Mouse (Mus musculus) thymus, adult 18-20 months (tissue): ENCODE results near the gene Izumo1r.
A peak's percentile ranks its signal among the peaks of the same experiment; 100 is the strongest.

Source experiments
- DNase-seq, 2 experiments: peaks; one replicate each; pipeline ENCODE4 v3.0.0; 2022; ENCODE audit warnings: mixed read lengths in 2 of 2

The Izumo1r gene

DNA sequence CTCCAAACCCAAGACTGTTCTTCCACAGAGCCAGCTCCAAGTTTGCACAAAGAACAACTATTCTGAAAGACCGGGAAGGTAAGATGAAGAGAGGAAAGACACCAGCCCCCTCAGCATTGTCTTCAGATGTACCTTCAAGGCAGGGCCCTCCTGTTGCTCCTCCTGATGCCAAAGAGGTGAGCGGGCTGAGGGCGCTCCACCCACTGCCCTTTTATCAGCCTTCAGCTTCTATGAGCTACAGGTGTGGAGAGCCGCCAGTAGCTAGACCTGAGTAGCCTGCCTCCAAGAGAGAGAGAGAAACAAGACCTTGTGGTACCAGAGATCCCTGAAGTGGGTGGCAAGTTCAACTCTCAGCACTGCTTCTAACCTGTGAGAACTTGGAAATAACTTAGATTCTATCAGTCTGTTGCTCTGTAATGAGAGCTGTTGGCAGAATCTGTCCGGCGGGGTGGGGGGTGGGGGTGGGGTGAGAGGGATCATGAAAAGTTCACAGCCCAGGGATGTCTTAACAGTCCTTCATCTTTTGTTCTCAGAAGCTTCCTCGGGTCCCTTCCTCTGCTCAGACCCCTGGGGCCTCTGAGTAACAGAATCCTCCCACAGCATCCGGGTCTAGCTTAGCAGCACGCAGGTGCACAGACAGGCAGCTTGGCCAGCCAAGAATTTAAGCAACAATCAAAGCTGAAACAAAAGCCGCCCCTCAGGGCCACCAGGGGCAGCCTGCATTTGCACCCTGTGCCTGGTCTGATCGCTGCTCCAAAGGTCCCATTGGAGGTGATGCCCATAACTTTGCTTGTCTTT is at the start of gene Izumo1r:
Izumo1r (minus strand) TSS at position 369 of the 798 bp plus-strand sequence.
- DNase-seq = peak; percentile 34 to 71

DNA sequence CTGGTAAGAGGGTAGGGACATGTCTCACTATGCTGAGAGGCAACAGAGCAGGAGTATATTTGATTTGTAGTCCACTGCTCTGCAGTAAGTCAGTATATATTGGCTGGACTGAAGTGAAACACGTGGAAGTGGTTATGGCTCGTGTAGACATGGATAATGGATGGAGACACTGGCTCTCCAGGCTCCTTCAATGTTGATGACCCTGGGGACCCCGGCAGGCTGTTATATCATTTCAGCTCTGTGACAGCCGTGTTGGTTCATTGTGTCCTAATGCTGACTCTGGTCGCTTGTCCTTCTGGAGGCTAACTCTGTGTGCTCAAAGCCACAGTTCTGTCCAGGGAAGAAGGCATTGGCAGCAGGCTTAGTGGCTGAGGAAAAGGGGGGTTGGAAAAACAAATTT is 47.3 kb upstream of the Izumo1r start:
- DNase-seq = no peak

DNA sequence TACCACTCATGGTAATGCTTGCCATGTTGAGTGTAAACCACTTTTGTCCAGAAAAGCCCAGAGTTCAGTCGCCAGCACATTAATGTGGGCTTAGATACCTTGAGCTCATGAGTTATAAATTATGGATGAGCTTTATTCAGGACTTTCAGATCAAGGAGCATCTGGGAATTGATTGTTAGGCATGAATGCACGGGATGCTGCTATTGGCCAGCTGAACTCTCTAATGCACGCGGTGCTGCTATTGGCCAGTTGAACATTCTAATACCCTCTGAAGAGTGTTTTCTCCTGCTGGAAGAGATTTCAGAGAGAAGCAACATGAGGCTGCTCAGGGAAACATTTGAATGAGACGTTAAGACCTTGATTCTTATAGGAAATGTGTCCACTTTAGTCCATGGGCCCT is 45.1 kb upstream of the Izumo1r start:
- no peak for DNase-seq

DNA sequence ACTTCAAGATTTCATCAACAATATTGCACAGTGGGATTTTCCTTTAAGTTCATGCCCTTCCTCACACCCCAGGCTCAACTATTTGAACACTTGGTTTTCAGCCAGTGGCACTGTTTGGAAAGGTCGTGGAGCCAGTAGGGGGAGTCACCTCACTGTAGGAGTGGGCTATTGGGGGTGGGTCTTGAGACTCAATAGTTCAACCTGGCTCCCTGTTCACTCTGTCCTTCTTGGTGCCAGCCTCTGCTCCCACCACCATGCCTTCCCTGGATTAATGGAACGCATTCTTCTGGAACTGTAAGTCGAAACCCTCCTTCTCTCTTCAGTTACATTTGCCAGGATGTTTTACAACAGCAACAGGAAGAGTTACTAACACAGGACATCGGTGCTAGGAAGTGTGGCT is 42.9 kb upstream of the Izumo1r start:
- DNase-seq = no peak

DNA sequence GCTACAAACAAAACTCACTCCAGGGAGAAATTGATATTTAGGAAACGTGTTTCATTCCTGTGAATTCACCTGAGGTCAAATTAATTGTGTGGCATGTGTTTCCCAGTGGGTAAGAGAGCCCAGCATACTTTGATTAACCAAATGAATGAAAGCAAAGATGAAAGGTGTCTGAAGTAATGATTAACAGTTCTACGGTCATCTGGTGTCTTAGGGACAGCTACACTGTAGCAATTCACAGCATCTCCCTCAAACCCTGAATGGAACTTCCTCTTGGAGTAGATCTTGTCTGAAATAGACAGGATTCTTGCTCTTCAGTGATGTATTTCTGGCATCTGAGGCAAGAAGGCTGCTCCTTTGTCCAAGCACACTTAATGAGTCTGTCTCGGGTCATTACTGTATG is 42.2 kb upstream of the Izumo1r start:
- DNase-seq = no peak

DNA sequence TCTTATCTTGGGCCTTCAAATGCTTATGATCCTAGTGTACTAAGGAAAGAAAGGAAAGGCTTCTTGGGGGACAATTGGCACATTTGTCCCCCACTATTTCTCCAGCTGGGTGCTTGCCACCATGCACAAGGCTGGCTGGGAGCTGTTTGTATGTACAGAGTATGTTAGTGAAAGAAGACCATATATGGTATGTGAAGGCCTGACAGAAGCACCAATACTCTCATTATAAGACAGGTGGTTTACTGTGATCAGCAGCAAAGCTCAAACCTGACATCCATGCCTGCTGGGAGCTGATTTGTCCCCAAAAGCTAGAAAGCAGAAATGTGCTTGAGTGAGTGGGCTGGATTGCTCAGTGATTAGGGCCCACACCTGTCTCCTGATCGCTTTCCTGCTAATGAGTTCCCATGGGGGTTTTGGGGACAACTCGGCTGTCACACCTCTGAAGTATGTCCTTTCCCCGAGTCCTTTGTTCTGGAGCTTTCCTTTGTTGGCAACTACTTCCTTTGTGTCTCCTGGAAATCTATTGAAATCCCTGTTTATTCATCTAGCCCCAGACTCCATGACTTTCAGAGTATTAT is 38.5 kb upstream of the Izumo1r start:
- no peak for DNase-seq

DNA sequence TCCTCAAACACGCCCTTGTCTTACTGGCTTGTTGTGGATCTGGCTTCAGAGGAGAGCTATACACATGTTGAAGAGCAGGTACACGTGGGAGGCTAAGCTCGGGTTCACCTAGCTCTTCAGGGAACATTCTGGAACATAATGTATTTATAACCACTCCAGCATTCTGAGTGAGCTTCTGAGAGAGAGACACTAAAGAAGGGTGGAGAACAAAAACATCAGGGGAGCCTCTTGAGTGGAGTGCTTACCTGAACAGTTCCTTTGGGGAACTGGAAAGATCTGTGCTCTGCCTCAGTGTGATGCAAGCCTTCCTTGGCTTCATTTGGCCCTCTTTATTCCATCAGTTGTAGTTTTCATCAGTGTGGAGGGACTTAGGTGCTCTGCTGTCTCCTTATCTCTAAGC is 35.9 kb upstream of the Izumo1r start:
- DNase-seq = no peak

DNA sequence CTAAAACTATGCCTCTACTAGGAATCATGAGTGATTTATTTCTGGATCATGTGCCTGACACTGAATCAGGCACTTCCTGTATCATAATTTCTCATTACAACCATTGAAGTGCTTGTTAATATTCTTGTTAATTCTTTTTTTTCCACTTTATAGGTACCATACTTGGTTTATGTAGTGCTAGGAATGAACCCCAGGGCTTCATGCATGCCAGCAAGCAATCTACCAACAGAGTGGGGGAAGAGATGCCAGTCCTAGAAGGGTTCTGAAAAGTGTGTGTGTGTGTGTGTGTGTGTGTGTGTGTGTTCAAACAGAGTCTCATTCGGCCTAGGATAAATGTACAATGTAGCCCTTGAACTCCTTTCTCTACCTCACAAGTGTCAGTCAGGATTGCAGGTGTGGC is 33.6 kb upstream of the Izumo1r start:
- DNase-seq = no peak

DNA sequence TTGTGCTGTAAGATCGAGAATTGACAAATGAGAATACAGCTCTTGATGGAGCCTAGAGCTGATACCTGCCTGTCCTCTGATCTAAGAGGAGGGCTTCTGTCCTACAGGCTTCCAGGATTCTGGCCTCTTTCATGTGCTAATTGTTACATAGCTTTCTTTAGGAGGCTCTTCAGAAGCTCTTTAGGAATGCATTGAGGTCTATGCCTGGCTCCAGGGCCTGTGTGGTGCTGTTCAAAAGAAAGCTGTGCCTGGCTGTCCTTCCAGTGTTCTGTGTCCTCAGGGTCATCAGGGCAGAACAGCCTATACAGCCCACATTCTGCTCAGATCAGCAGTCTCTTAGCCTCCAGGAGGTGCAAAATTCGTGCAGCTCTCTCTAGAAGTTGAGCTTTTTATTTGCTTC is 31.1 kb upstream of the Izumo1r start:
- DNase-seq = no peak

DNA sequence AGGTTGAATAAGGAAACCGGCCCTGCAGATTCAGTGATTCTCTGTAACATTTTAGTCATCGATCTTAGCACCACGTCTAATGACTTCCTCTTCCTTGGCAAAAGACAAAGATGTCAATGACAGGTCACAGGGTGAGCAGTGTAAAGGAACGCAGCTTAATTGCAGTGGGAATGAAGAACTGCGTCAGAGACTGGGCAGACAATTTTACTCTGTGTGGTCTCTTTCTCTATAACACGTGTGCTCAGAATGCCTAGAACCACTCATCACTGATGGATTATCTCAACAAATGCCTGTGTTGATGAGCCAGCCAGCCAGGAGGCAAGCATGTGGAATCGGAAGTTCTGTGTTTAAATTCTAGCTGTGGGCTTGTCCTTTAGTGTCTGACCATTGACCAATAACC is 28.2 kb upstream of the Izumo1r start:
- no peak for DNase-seq

DNA sequence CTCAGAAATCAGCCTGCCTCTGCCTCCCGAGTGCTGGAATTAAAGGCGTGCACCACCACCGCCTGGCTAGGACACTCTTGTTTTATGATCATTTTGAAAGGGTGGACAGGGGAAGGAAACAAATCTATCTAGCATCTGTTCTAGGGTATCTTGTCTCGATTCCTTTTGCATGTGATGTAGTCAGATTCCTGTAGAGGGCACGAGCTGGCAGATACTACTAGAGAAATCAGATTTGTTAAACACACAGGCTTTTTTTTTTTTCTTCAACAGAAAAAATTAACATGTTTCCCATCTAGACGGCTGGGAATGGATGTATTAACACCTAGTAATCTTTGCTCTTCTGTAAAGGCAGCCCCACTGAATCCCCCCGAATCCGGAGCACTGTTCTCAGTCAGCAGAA is 27.5 kb upstream of the Izumo1r start:
- DNase-seq = no peak

DNA sequence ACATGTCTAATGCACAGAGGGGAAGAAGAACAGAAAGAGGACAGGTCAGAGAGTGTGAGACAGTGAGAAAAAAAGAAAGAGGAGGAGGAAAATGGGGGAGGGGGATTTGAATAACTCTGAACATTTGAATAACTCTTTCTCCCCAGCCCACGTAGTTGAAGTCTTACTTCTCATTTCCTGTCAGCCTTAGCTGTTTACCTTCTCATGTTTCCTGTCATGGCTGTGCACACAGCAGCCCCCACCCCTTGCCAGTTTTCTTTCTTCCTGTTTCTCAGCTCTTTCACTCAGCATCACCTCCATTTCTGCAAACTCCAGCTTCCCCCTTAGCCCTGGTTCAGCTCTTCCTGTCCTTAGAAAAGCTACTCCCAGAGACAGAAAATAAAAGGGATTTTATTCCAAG is 22.8 kb upstream of the Izumo1r start:
- peak; percentile 29 to 64 for DNase-seq

DNA sequence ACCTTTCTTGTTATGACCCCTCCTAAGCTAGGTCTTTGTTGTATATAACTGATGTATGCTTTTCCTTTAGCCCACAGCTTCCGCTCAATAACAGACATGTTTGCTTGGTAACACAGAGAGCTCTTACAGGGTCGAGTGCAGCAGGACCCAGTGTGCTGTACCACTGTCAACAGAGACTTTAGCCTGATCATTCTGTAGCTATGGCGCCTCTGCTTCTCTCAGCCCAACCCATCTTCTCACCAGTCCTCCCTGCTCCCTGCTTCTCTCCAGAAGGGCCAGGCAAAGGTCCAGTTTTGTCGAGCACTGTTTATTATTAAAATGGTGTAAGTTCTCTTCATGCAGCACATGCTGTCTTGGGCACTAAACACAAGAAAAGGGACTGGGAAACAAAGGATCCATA is 19.9 kb upstream of the Izumo1r start:
- DNase-seq = no peak

DNA sequence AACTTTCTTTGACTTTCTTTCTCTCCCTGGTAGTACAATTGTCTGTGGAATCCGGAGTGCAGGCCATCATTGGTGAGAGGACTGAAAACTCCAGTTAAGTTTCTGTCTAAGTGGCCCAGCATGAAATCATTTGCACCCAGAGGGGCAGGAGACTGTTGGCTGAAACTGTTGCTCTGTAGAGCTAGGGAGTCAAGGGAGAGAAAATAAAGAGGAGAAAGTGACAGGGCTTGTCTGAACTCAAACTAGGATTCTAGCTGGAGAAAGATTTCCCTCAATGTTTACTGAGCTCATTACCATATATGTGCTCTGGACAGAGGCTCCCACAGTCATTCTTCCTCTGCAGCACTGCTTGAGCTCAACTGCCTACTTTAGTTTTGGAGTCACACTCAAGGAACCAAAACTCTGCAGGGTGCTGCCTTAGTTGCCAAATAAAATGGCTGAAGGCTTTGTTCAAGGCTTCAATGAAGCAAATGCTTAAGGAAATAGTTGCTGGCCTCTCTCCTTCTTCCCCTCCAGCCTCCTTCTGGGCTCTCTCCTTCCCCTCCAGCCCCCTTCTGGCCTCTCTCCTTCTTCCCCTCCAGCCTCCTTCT is 18.3 kb upstream of the Izumo1r start:
- no peak for DNase-seq

DNA sequence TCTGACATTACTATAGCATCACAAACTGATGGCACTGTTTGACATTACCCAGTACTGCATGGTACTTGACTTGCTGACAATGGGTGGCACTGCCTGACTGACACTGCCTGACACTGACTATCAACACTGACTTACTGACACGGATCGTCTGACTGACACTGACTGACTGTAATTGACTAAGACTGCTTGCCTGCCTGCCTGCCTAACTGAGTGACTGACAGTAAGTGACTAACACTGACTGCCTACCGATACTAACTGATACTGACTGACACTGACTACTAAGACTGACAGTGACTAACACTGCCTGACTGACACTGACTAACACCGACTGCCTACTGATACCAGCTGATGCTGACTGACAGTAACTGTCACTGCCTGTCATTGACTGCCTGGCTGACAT is 17.5 kb upstream of the Izumo1r start:
- no peak for DNase-seq

DNA sequence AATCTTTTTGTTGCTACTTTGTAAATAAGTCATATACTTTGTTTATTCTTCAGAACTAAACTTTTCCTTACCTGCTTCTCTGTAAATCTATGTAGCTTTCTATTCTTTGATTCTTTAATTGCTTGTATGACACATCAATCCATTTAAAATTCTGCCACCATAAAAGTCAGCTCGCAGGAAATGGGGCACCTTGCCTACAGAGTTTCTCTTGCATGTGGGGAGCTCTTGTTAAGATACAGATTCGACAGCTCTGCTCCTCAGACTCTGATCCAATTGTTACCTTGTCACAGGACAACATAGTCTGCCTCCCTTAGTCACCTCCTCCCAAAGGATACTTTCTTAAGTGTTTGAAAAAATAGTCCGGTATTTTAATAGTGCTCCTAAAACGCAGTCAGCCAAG is 16.9 kb upstream of the Izumo1r start:
- DNase-seq = no peak

DNA sequence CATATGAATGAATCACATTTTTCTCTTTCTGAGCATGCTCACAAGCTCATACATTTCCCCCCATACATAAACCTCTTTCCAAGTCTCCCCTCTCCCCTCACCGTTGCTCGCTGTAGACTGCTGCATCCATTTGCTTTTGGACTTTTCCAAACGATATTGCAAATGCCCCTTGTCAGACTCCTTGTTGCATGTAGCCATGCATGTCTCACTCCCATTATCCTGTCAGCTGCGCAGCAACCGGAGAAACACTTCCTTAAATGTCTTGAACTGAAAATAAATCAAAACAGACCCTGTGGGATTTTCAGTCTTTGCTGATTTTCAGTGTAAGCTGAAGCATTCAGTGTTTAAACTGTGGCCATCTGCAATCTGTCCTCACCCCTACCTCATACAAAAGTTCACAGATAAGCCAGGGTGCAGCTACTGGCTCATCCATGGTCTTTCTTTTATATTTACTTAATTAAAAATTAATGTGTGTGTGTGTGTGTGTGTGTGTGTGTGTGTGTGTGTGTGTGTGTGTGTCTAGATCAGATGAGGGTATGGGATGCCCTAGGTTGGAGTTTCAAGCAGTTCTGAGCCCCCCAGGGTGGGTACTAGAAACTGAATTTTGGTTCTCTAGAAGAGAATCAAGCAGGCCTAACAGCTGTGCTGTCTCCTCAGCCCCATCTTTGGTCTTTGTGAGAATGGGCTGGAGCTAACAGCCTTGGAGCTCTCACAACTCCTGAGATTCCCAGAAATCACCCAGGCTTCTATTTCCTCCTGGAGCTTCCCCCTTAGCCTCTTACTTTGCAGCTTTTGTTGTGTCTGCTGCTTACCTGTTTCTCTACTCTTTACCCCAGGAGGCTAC is 15.3 kb upstream of the Izumo1r start:
- no peak for DNase-seq

DNA sequence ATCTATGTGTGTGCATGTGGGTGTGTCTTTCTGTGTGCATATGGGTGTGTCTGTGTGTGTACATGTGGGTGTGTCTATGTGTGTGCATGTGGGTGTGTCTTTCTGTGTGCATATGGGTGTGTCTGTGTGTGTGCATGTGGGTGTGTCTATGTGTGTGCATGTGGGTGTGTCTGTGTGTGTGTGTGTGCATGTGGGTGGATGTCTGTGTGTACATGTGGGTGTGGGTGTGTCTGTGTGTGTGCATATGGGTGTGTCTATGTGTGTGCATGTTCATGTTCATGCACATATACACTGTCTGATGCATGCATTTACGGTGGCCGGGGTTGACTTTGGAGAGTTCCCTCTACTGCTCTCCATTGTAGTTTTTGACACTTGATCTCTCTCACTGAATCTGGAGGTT is 13.9 kb upstream of the Izumo1r start:
- no peak for DNase-seq

DNA sequence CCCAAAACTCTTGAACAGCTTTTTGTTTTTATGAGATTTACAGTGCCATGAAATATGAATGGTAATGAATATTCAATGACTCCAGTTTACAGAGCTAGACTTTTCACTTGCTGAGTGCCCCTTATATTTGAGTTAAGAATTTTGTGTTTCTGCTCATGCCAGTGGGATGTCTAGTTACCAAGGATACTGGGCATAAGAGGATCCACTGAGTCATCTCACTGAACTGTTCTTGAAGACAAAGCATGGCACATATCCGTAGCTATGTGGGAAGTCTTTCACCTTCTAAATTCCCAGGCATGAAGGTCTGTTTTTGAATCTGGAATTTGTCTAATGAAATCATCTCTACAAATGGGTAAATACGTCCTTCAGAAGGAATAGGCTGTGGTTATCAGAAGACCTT is 8.3 kb upstream of the Izumo1r start:
- DNase-seq = no peak

DNA sequence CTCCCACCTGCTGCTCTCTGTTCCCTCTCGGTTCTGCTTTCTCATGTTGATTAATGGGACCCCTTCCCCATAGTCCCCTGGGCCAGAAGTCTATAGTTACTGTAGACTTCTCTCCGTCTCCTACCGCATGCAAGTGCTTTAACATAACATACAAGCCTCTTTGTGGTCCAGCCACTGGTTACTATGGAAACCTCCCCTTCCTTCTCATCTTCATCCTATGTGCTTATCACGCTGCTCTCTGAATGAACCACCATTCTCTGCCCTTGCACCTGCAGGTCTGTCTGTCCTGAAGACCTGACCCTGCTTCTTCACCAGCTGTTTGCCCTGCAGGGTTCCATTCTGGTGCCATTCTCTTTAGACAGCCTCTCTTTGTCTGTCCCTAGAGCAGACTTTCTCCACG is 6.2 kb upstream of the Izumo1r start:
- no peak for DNase-seq

DNA sequence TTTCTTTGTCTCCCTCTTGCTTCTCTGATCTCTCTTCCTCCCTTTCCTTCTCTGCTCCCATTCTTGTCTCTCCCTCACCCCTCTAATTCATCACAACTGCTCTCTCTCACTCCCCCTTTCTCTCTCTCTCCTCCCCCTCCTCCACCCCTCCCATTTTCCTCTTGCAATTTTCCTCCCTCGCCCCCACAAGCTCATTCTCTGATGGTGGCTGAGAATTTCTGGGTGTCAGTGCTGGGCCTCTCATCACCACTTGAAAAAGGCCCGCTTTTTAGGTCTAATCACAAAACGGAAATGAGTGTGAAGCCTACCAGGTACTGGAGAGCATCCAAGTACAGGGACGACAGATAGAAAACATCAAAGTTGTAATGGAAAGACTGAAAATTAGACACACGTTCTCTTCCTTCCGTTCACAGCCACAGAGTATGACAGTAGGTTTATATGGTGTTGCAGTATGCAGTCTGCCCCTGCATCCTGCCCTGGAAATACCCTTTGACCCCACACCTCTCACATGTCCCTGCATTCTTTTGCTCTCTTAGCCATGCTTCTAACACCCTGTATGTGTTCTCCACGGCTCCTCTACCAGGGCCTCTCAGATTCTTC is 4.2 kb upstream of the Izumo1r start:
- DNase-seq = no peak

DNA sequence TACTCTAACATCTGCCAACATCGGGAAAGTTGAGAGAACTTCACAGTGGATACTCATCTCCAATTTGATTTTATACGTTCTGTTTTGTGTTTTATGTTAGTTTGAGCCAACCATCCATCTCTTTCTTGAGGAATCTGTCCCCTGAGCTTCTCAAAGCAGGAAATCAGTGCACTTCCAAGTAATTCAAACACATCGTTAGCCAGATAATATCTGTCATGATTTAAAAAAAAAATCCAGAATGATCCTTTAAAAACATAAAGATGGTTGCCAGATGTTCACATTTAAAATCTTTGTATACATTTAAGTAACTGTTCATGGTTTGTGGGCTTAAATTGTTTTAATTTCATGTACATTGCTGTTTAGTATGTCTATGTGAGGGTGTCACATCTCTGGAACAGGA is 2.2 kb upstream of the Izumo1r start:
- DNase-seq = no peak
